Mouse (Mus musculus) liver, embryonic 14.5 days (tissue): ENCODE results near the gene Rtn4rl1. TPM values are rescaled to one million over a fixed set of nuclear protein-coding genes. Genes with fewer than 3 reads are reported as not detected.

ENCODE experiments used
- ATAC-seq: fragments of 200-750 bp; cut with Nextera tagmentation; 2 replicates; pipeline ENCODE4 v1.8.0; 2017; ENCODE audit warnings: moderate number of reproducible peaks, mild to moderate bottlenecking, moderate library complexity; ENCODE audit not compliant: insufficient read depth
- DNase-seq, 3 experiments: peaks; one replicate each; pipeline ENCODE4 v3.0.0-alpha.2; 2012 to 2013; ENCODE audit warnings: low read depth in 3 of 3, low spot score in 3 of 3
- H3K27ac ChIP-seq: fragments of 300-500 bp; sonication (generic); 2 replicates; pipeline ENCODE4 v1.5.1; 2014; ENCODE audit warnings: moderate library complexity, mild to moderate bottlenecking, control low read depth, inconsistent platforms
- H3K27me3 ChIP-seq: fragments of 300-500 bp; sonication (generic); 2 replicates; pipeline ENCODE4 v1.6.1; 2014; ENCODE audit warnings: mild to moderate bottlenecking, low read length, moderate library complexity; ENCODE audit not compliant: control insufficient read depth, insufficient read depth
- H3K36me3 ChIP-seq: fragments of 300-500 bp; sonication (generic); replicated peaks from 2 replicates; pipeline ENCODE4 v1.6.1; 2014; ENCODE audit warnings: low read depth; ENCODE audit not compliant: control insufficient read depth, insufficient read depth
- H3K4me1 ChIP-seq, 2 experiments: fragments of 200-500 bp in 1 of 2; fragments of 300-500 bp in 1 of 2; sonication (generic) in 1 of 2; replicated peaks; 2 replicates each; pipeline ENCODE4 v1.6.1; 2012 to 2014; ENCODE audit warnings: antibody characterized with exemption in 1 of 2, inconsistent platforms in 1 of 2, low read length in 1 of 2; ENCODE audit not compliant: control insufficient read depth in 2 of 2, insufficient read depth in 2 of 2
- H3K4me2 ChIP-seq: fragments of 300-500 bp; sonication (generic); 2 replicates; pipeline ENCODE4 v1.6.1; 2014; ENCODE audit warnings: low read depth, mild to moderate bottlenecking, control low read depth, moderate library complexity
- H3K4me3 ChIP-seq, 2 experiments: fragments of 200-500 bp in 1 of 2; fragments of 300-500 bp in 1 of 2; sonication (generic) in 1 of 2; 2 replicates each; pipeline ENCODE4 v1.5.1; 2012 to 2014; ENCODE audit warnings: low read depth in 2 of 2, low read length in 2 of 2, mild to moderate bottlenecking in 2 of 2, control low read depth in 1 of 2, inconsistent platforms in 1 of 2, moderate library complexity in 1 of 2; ENCODE audit not compliant: insufficient read depth in 1 of 2
- H3K9ac ChIP-seq: fragments of 300-500 bp; sonication (generic); replicated peaks from 2 replicates; pipeline ENCODE4 v1.6.1; 2014; ENCODE audit warnings: mild to moderate bottlenecking, control low read depth, moderate library complexity
- H3K9me3 ChIP-seq: fragments of 300-500 bp; sonication (generic); 2 replicates; pipeline ENCODE4 v1.6.1; 2016; ENCODE audit warnings: low read length, mixed read lengths; ENCODE audit not compliant: control insufficient read depth
- CTCF ChIP-seq: IDR thresholded peaks from 2 replicates; pipeline ENCODE4 v1.5.1; 2016; ENCODE audit warnings: antibody characterized with exemption, low read depth, control low read depth
- EP300 ChIP-seq: IDR thresholded peaks from 2 replicates; pipeline ENCODE4 v1.6.1; 2016; ENCODE audit warnings: antibody characterized with exemption, low read depth
- WGBS: fragments of 180-500 bp; shearing (Covaris S2); extraction: QIAGEN DNeasy Blood & Tissue Kit; methylation state at CpG from one replicate; pipeline ENCODE4 v1.1.7; 2014; ENCODE audit not compliant: insufficient replicate concordance; 5-methylcytosine and 5-hydroxymethylcytosine counted together
- polyA plus RNA-seq, 2 experiments: library from polyadenylated mRNA; depleted of rRNA in 1 of 2; stranded (reverse) in 1 of 2; unstranded in 1 of 2; fragments of >200 nt; fragmentation: Nextera tagmentation in 1 of 2; extraction: Ambion mirVana in 1 of 2; gene quantifications; 2 replicates each; pipeline versions ENCODE4 v1.2.1 to v1.2.3; 2012 to 2014

Gene Rtn4rl1
- polyA plus RNA-seq, 2 experiments = 0.56 to 0.98 TPM

- H3K9ac ChIP-seq = no peak overlapping the region
- 60% methylated on average over 6 of the region's 6 CpGs for WGBS
Measured at GRCm38 (mm10) chr11:75210755-75211154, 17.2 kb downstream of the Rtn4rl1 start.

GRCm38 (mm10) chr11:75212031-75212667 lies 18.6 kb downstream of the Rtn4rl1 start:
- Histone ChIP-seq H3K27ac (no peak overlapping the region), H3K4me1 (peaks cover 32 to 41% of the 10 kb centered on the region in 2 experiments), H3K9me3 (no peaks in the 10 kb centered on the region), H3K36me3 (no peaks in the 10 kb centered on the region), H3K4me2 (no peak overlapping the region), H3K27me3 (peaks cover 4% of the 10 kb centered on the region; the same call in 1 of the 2 replicates), H3K4me3 (no peak overlapping the region), H3K9ac (no peak overlapping the region)
- no peak for TF ChIP-seq EP300
- no peak for TF ChIP-seq CTCF
- WGBS = 66% methylated on average over 8 of the region's 8 CpGs
- ATAC-seq (no peak), DNase-seq (no peak)

More at GRCm38 (mm10) chr11:75210755-75211154, 17.2 kb downstream of the Rtn4rl1 start:
- H3K9me3 ChIP-seq = no peaks in the 10 kb centered on the region
- ATAC-seq (no peak), DNase-seq (no peak)
- H3K27ac ChIP-seq = no peak overlapping the region
- H3K4me2 ChIP-seq = no peak overlapping the region; the same call in 1 of the 2 replicates
- H3K4me1 ChIP-seq = peaks cover 32 to 41% of the 10 kb centered on the region in 2 experiments
- H3K36me3 ChIP-seq = no peaks in the 10 kb centered on the region
- H3K4me3 ChIP-seq = no peak overlapping the region
- no peak for TF ChIP-seq EP300
- TF ChIP-seq CTCF = no peak
- peaks cover 4% of the 10 kb centered on the region; the same call in 1 of the 2 replicates for H3K27me3 ChIP-seq

- Histone ChIP-seq H3K4me2 (no peak overlapping the region), H3K9me3 (no peaks in the 10 kb centered on the region), H3K4me1 (peaks cover 32 to 41% of the 10 kb centered on the region in 2 experiments), H3K4me3 (no peak overlapping the region), H3K27ac (no peak overlapping the region), H3K9ac (no peak overlapping the region), H3K36me3 (no peaks in the 10 kb centered on the region), H3K27me3 (peaks cover 4% of the 10 kb centered on the region; the same call in 1 of the 2 replicates)
- 58% methylated on average over 3 of the region's 3 CpGs for WGBS
- DNase-seq (no peak), ATAC-seq (no peak)
- no peak for TF ChIP-seq CTCF
- no peak for TF ChIP-seq EP300
Measured at GRCm38 (mm10) chr11:75212876-75213275, 19.3 kb downstream of the Rtn4rl1 start.

- Histone ChIP-seq H3K4me1 (peaks cover 30 to 40% of the 10 kb centered on the region in 2 experiments), H3K4me2 (peak overlapping the region; percentile 51), H3K36me3 (no peaks in the 10 kb centered on the region), H3K4me3 (peak overlapping the region in 1 of 2 experiments; percentile 6; a peak in 2 of 4 replicates), H3K27ac (no peak overlapping the region), H3K9ac (no peak overlapping the region), H3K27me3 (peaks cover 4% of the 10 kb centered on the region; the same call in 1 of the 2 replicates), H3K9me3 (no peaks in the 10 kb centered on the region)
- DNase-seq (no peak), ATAC-seq (peak; percentile 47)
- 19% methylated on average over 35 of the region's 35 CpGs for WGBS
- TF ChIP-seq CTCF (no peak), EP300 (no peak)
Measured at GRCm38 (mm10) chr11:75213372-75214080, 19.9 kb downstream of the Rtn4rl1 start.
